Mouse (Mus musculus): Measurements from ENCODE around the gene Kcnmb3.

The Kcnmb3 gene

GRCm38 (mm10) chr3:32492097-32493090, at the start of gene Kcnmb3:
Kcnmb3 (minus strand) TSS chr3:32492231.
- DNase-seq (ENCODE audit: low read depth), result no peak

GRCm38 (mm10) chr3:32538091-32538490, 46.1 kb upstream of the Kcnmb3 start:
- no peak for DNase-seq (ENCODE audit: low read depth)

GRCm38 (mm10) chr3:32537556-32537955, 45.5 kb upstream of the Kcnmb3 start:
- no peak for DNase-seq (ENCODE audit: low read depth)

- DNase-seq (ENCODE audit: low read depth), result no peak
Observed at GRCm38 (mm10) chr3:32535692-32536091, 43.7 kb upstream of the Kcnmb3 start.

GRCm38 (mm10) chr3:32530041-32530440, 38.0 kb upstream of the Kcnmb3 start:
- no peak for DNase-seq (ENCODE audit: low read depth)

GRCm38 (mm10) chr3:32529303-32529898, 37.4 kb upstream of the Kcnmb3 start, which contains the start of gene Mfn1:
Mfn1 (plus strand) TSS chr3:32529465.
- DNase-seq (ENCODE audit: low read depth), result peak; percentile 96

- no peak for DNase-seq (ENCODE audit: low read depth)
Observed at GRCm38 (mm10) chr3:32527181-32527580, 35.1 kb upstream of the Kcnmb3 start.

- DNase-seq (ENCODE audit: low read depth), result no peak
Observed at GRCm38 (mm10) chr3:32513528-32513927, 21.5 kb upstream of the Kcnmb3 start.

GRCm38 (mm10) chr3:32512686-32513284, 20.8 kb upstream of the Kcnmb3 start:
- no peak for DNase-seq (ENCODE audit: low read depth)

- DNase-seq (ENCODE audit: low read depth), result peak; percentile 58
Observed at GRCm38 (mm10) chr3:32511191-32511550, 19.1 kb upstream of the Kcnmb3 start.

GRCm38 (mm10) chr3:32510375-32511190, 18.6 kb upstream of the Kcnmb3 start:
- peak; percentile 98 for DNase-seq (ENCODE audit: low read depth)

GRCm38 (mm10) chr3:32509496-32510374, 17.7 kb upstream of the Kcnmb3 start, which contains the start of gene Zfp639:
Zfp639 (plus strand) TSS chr3:32510259.
- DNase-seq (ENCODE audit: low read depth), result no peak

GRCm38 (mm10) chr3:32508666-32509324, 16.8 kb upstream of the Kcnmb3 start:
- DNase-seq (ENCODE audit: low read depth), result peak; percentile 94

GRCm38 (mm10) chr3:32506366-32507225, 14.6 kb upstream of the Kcnmb3 start:
- no peak for DNase-seq (ENCODE audit: low read depth)

- DNase-seq (ENCODE audit: low read depth), result no peak
Observed at GRCm38 (mm10) chr3:32505841-32506240, 13.8 kb upstream of the Kcnmb3 start.

- DNase-seq (ENCODE audit: low read depth), result no peak
Observed at GRCm38 (mm10) chr3:32500346-32500745, 8.3 kb upstream of the Kcnmb3 start.

- DNase-seq (ENCODE audit: low read depth), result no peak
Observed at GRCm38 (mm10) chr3:32496711-32497070, 4.7 kb upstream of the Kcnmb3 start.

GRCm38 (mm10) chr3:32495856-32496710, 4.1 kb upstream of the Kcnmb3 start:
- DNase-seq (ENCODE audit: low read depth), result no peak
